Mouse (Mus musculus): Measurements from ENCODE around the gene Pbld2. TPM values are rescaled to one million over a fixed set of nuclear protein-coding genes. Genes with fewer than 3 reads are reported as not detected.
A peak's percentile ranks its signal among the peaks of the same experiment; 100 is the strongest.

Pbld2 gene
- polyA plus RNA-seq, 1 experiment from 2014 or later, result 0.84 TPM

- no peak for ATAC-seq (replicated peaks; ENCODE audit: insufficient number of reproducible peaks, low FRiP score, low TSS enrichment, low read depth)
- Histone ChIP-seq H3K9me3 (replicated peaks; ENCODE audit: control insufficient read depth, low read length) (no peaks in the 10 kb centered on the region), H3K4me3 (ENCODE audit: low read depth, low read length) (no peak overlapping the region), H3K27me3 (ENCODE audit: control insufficient read depth, insufficient read depth, low read length) (no peaks in the 10 kb centered on the region), H3K4me1 (ENCODE audit: control insufficient read depth, insufficient read depth, low read length) (no peaks in the 10 kb centered on the region), H3K4me2 (ENCODE audit: low read depth, low read length) (no peak overlapping the region), H3K9ac (replicated peaks; ENCODE audit: low read length) (no peak overlapping the region), H3K27ac (replicated peaks; ENCODE audit: low read depth, low read length) (no peak overlapping the region), H3K36me3 (replicated peaks; ENCODE audit: control insufficient read depth, insufficient read depth, low read depth, low read length) (peaks cover 15% of the 10 kb centered on the region)
- 88% methylated on average over 9 of the region's 9 CpGs for WGBS
- DNase-seq (ENCODE audit: low spot score), result no peak
Observed at GRCm38 (mm10) chr10:63014168-63014567, 9.9 kb upstream of the Pbld2 start.

GRCm38 (mm10) chr10:63019304-63019703 is 4.8 kb upstream of the Pbld2 start:
- Histone ChIP-seq H3K4me3 (ENCODE audit: low read depth, low read length) (no peak overlapping the region), H3K27ac (replicated peaks; ENCODE audit: low read depth, low read length) (no peak overlapping the region), H3K9ac (replicated peaks; ENCODE audit: low read length) (no peak overlapping the region), H3K4me2 (ENCODE audit: low read depth, low read length) (no peak overlapping the region), H3K9me3 (replicated peaks; ENCODE audit: control insufficient read depth, low read length) (no peaks in the 10 kb centered on the region), H3K4me1 (ENCODE audit: control insufficient read depth, insufficient read depth, low read length) (no peaks in the 10 kb centered on the region), H3K36me3 (replicated peaks; ENCODE audit: control insufficient read depth, insufficient read depth, low read depth, low read length) (peaks cover 9% of the 10 kb centered on the region), H3K27me3 (ENCODE audit: control insufficient read depth, insufficient read depth, low read length) (no peaks in the 10 kb centered on the region)
- 90% methylated on average over 6 of the region's 6 CpGs for WGBS
- no peak for DNase-seq (ENCODE audit: low spot score)
- ATAC-seq (replicated peaks; ENCODE audit: insufficient number of reproducible peaks, low FRiP score, low TSS enrichment, low read depth), result no peak

- Histone ChIP-seq H3K4me2 (ENCODE audit: low read depth, low read length) (peak overlapping the region; percentile 62), H3K27ac (replicated peaks; ENCODE audit: low read depth, low read length) (no peak overlapping the region), H3K27me3 (ENCODE audit: control insufficient read depth, insufficient read depth, low read length) (no peaks in the 10 kb centered on the region), H3K36me3 (replicated peaks; ENCODE audit: control insufficient read depth, insufficient read depth, low read depth, low read length) (no peaks in the 10 kb centered on the region), H3K4me1 (ENCODE audit: control insufficient read depth, insufficient read depth, low read length) (no peaks in the 10 kb centered on the region), H3K9me3 (replicated peaks; ENCODE audit: control insufficient read depth, low read length) (no peaks in the 10 kb centered on the region), H3K9ac (replicated peaks; ENCODE audit: low read length) (peak overlapping the region; percentile 97), H3K4me3 (ENCODE audit: low read depth, low read length) (peak overlapping the region; percentile 88)
- ATAC-seq (replicated peaks; ENCODE audit: insufficient number of reproducible peaks, low FRiP score, low TSS enrichment, low read depth), result no peak
- 54% methylated on average over 4 of the region's 4 CpGs for WGBS
- peak; percentile 31 for DNase-seq (ENCODE audit: low spot score)
Observed at GRCm38 (mm10) chr10:63021702-63022101, 2.4 kb upstream of the Pbld2 start.

GRCm38 (mm10) chr10:63022541-63023120 is 1.5 kb upstream of the Pbld2 start:
- H3K27me3 ChIP-seq (ENCODE audit: control insufficient read depth, insufficient read depth, low read length), result no peaks in the 10 kb centered on the region
- WGBS, result under 1% methylated on average over 27 of the region's 27 CpGs
- ATAC-seq (replicated peaks; ENCODE audit: insufficient number of reproducible peaks, low FRiP score, low TSS enrichment, low read depth) (no peak), DNase-seq (ENCODE audit: low spot score) (peak; percentile 20)
- no peaks in the 10 kb centered on the region for H3K4me1 ChIP-seq (ENCODE audit: control insufficient read depth, insufficient read depth, low read length)
- H3K4me3 ChIP-seq (ENCODE audit: low read depth, low read length), result peak overlapping the region; percentile 88
- no peaks in the 10 kb centered on the region for H3K9me3 ChIP-seq (replicated peaks; ENCODE audit: control insufficient read depth, low read length)
- peak overlapping the region; percentile 97 for H3K9ac ChIP-seq (replicated peaks; ENCODE audit: low read length)
- peak overlapping the region; percentile 99 for H3K27ac ChIP-seq (replicated peaks; ENCODE audit: low read depth, low read length)
- peak overlapping the region; percentile 62 for H3K4me2 ChIP-seq (ENCODE audit: low read depth, low read length)
- H3K36me3 ChIP-seq (replicated peaks; ENCODE audit: control insufficient read depth, insufficient read depth, low read depth, low read length), result no peaks in the 10 kb centered on the region

GRCm38 (mm10) chr10:63023121-63023748 is 880 bp upstream of the Pbld2 start:
- WGBS, result under 1% methylated on average over 66 of the region's 68 CpGs
- ATAC-seq (replicated peaks; ENCODE audit: insufficient number of reproducible peaks, low FRiP score, low TSS enrichment, low read depth), result peak; percentile 11
- no peaks in the 10 kb centered on the region for H3K4me1 ChIP-seq (ENCODE audit: control insufficient read depth, insufficient read depth, low read length)

GRCm38 (mm10) chr10:63024580-63024910 is 430 bp downstream of the Pbld2 start:
- H3K9ac ChIP-seq (replicated peaks; ENCODE audit: low read length), result peak overlapping the region; percentile 97
- H3K27me3 ChIP-seq (ENCODE audit: control insufficient read depth, insufficient read depth, low read length), result no peaks in the 10 kb centered on the region
- H3K4me2 ChIP-seq (ENCODE audit: low read depth, low read length), result peak overlapping the region; percentile 69
- H3K9me3 ChIP-seq (replicated peaks; ENCODE audit: control insufficient read depth, low read length), result no peaks in the 10 kb centered on the region
- H3K4me3 ChIP-seq (ENCODE audit: low read depth, low read length), result peak overlapping the region; percentile 88
- no peaks in the 10 kb centered on the region for H3K36me3 ChIP-seq (replicated peaks; ENCODE audit: control insufficient read depth, insufficient read depth, low read depth, low read length)
- H3K4me1 ChIP-seq (ENCODE audit: control insufficient read depth, insufficient read depth, low read length), result no peaks in the 10 kb centered on the region
- peak; percentile 16; the same call in 1 of the 2 replicates for ATAC-seq (replicated peaks; ENCODE audit: insufficient number of reproducible peaks, low FRiP score, low TSS enrichment, low read depth)
- DNase-seq (ENCODE audit: low spot score), result peak; percentile 68
- peak overlapping the region; percentile 99 for H3K27ac ChIP-seq (replicated peaks; ENCODE audit: low read depth, low read length)
- WGBS, result under 1% methylated on average over 8 of the region's 8 CpGs

More at GRCm38 (mm10) chr10:63023121-63023748, 880 bp upstream of the Pbld2 start:
- no peaks in the 10 kb centered on the region for H3K9me3 ChIP-seq (replicated peaks; ENCODE audit: control insufficient read depth, low read length)
- peak overlapping the region; percentile 88 for H3K4me3 ChIP-seq (ENCODE audit: low read depth, low read length)
- peak overlapping the region; percentile 99 for H3K27ac ChIP-seq (replicated peaks; ENCODE audit: low read depth, low read length)
- H3K27me3 ChIP-seq (ENCODE audit: control insufficient read depth, insufficient read depth, low read length), result no peaks in the 10 kb centered on the region
- DNase-seq (ENCODE audit: low spot score), result peak; percentile 69
- peak overlapping the region; percentile 62; the same call in 1 of the 2 replicates for H3K4me2 ChIP-seq (ENCODE audit: low read depth, low read length)
- peak overlapping the region; percentile 97 for H3K9ac ChIP-seq (replicated peaks; ENCODE audit: low read length)
- H3K36me3 ChIP-seq (replicated peaks; ENCODE audit: control insufficient read depth, insufficient read depth, low read depth, low read length), result no peaks in the 10 kb centered on the region

- ATAC-seq (replicated peaks; ENCODE audit: insufficient number of reproducible peaks, low FRiP score, low TSS enrichment, low read depth) (no peak), DNase-seq (ENCODE audit: low spot score) (peak; percentile 42)
- 38% methylated on average over 2 of the region's 2 CpGs for WGBS
- Histone ChIP-seq H3K4me3 (ENCODE audit: low read depth, low read length) (peak overlapping the region; percentile 88), H3K9ac (replicated peaks; ENCODE audit: low read length) (peak overlapping the region; percentile 97), H3K9me3 (replicated peaks; ENCODE audit: control insufficient read depth, low read length) (no peaks in the 10 kb centered on the region), H3K4me1 (ENCODE audit: control insufficient read depth, insufficient read depth, low read length) (no peaks in the 10 kb centered on the region), H3K4me2 (ENCODE audit: low read depth, low read length) (peak overlapping the region; percentile 69), H3K36me3 (replicated peaks; ENCODE audit: control insufficient read depth, insufficient read depth, low read depth, low read length) (no peaks in the 10 kb centered on the region), H3K27ac (replicated peaks; ENCODE audit: low read depth, low read length) (peak overlapping the region; percentile 99), H3K27me3 (ENCODE audit: control insufficient read depth, insufficient read depth, low read length) (no peaks in the 10 kb centered on the region)
Observed at GRCm38 (mm10) chr10:63025016-63025415, 901 bp downstream of the Pbld2 start.

GRCm38 (mm10) chr10:63025491-63026011 is 1.4 kb downstream of the Pbld2 start:
- no peak overlapping the region for H3K9ac ChIP-seq (replicated peaks; ENCODE audit: low read length)
- H3K4me2 ChIP-seq (ENCODE audit: low read depth, low read length), result peak overlapping the region; percentile 69
- DNase-seq (ENCODE audit: low spot score) (peak; percentile 55), ATAC-seq (replicated peaks; ENCODE audit: insufficient number of reproducible peaks, low FRiP score, low TSS enrichment, low read depth) (no peak)
- no peaks in the 10 kb centered on the region for H3K9me3 ChIP-seq (replicated peaks; ENCODE audit: control insufficient read depth, low read length)
- no peaks in the 10 kb centered on the region for H3K27me3 ChIP-seq (ENCODE audit: control insufficient read depth, insufficient read depth, low read length)
- no peak overlapping the region for H3K4me3 ChIP-seq (ENCODE audit: low read depth, low read length)
- H3K36me3 ChIP-seq (replicated peaks; ENCODE audit: control insufficient read depth, insufficient read depth, low read depth, low read length), result no peaks in the 10 kb centered on the region
- peak overlapping the region; percentile 99 for H3K27ac ChIP-seq (replicated peaks; ENCODE audit: low read depth, low read length)
- WGBS, result 35% methylated on average over 6 of the region's 6 CpGs
- H3K4me1 ChIP-seq (ENCODE audit: control insufficient read depth, insufficient read depth, low read length), result no peaks in the 10 kb centered on the region
